Mouse (Mus musculus) forebrain, embryonic 14.5 days (tissue): ENCODE results near the gene Naaladl2. TPM values are rescaled to one million over a fixed set of nuclear protein-coding genes. Genes with fewer than 3 reads are reported as not detected.

ENCODE experiments used
- ATAC-seq: fragments of 200-750 bp; cut with Nextera tagmentation; 2 replicates; pipeline ENCODE4 v1.8.0; 2017; ENCODE audit warnings: mild to moderate bottlenecking, moderate library complexity
- DNase-seq: peaks from one replicate; pipeline ENCODE4 v3.0.0-alpha.2; 2015; ENCODE audit warnings: low spot score
- H3K27ac ChIP-seq: fragments of 300-500 bp; sonication (generic); 2 replicates; pipeline ENCODE4 v1.5.1; 2014; ENCODE audit warnings: low read depth, mild to moderate bottlenecking, control low read depth, low read length, moderate library complexity
- H3K27me3 ChIP-seq: fragments of 300-500 bp; sonication (generic); replicated peaks from 2 replicates; pipeline ENCODE4 v1.6.1; 2014; ENCODE audit warnings: low read length, control low read depth, mixed read lengths; ENCODE audit not compliant: control insufficient read depth, insufficient read depth
- H3K36me3 ChIP-seq: fragments of 300-500 bp; sonication (generic); 2 replicates; pipeline ENCODE4 v1.6.1; 2014; ENCODE audit warnings: low read length, control low read depth; ENCODE audit not compliant: control insufficient read depth, insufficient read depth
- H3K4me1 ChIP-seq: fragments of 300-500 bp; sonication (generic); 2 replicates; pipeline ENCODE4 v1.6.1; 2014; ENCODE audit warnings: antibody characterized with exemption, low read length, control low read depth; ENCODE audit not compliant: control insufficient read depth, insufficient read depth
- H3K4me2 ChIP-seq: fragments of 300-500 bp; sonication (generic); 2 replicates; pipeline ENCODE4 v1.6.1; 2014; ENCODE audit warnings: mild to moderate bottlenecking, control low read depth, low read length
- H3K4me3 ChIP-seq: fragments of 300-500 bp; sonication (generic); 2 replicates; pipeline ENCODE4 v1.5.1; 2014; ENCODE audit warnings: low read depth, low read length, control low read depth
- H3K9ac ChIP-seq: fragments of 300-500 bp; sonication (generic); 2 replicates; pipeline ENCODE4 v1.6.1; 2014; ENCODE audit warnings: mild to moderate bottlenecking, low read length, control low read depth, moderate library complexity
- H3K9me3 ChIP-seq: fragments of 300-500 bp; sonication (generic); replicated peaks from 2 replicates; pipeline ENCODE4 v1.6.1; 2016; ENCODE audit warnings: low read length, control low read depth, mixed read lengths; ENCODE audit not compliant: control insufficient read depth
- WGBS: fragments of 180-500 bp; shearing (Covaris S2); extraction: QIAGEN DNeasy Blood & Tissue Kit; methylation state at CpG from one replicate; pipeline ENCODE4 v1.1.7; 2014; 5-methylcytosine and 5-hydroxymethylcytosine counted together
- polyA plus RNA-seq: library from polyadenylated mRNA; unstranded; fragments of >200 nt; fragmentation: Nextera tagmentation; extraction: Ambion mirVana; gene quantifications from 2 replicates; pipeline ENCODE4 v1.2.1, GENCODE M21; 2014

Naaladl2 gene
- polyA plus RNA-seq, 1 experiment from 2014 or later: 0.30 TPM

DNA sequence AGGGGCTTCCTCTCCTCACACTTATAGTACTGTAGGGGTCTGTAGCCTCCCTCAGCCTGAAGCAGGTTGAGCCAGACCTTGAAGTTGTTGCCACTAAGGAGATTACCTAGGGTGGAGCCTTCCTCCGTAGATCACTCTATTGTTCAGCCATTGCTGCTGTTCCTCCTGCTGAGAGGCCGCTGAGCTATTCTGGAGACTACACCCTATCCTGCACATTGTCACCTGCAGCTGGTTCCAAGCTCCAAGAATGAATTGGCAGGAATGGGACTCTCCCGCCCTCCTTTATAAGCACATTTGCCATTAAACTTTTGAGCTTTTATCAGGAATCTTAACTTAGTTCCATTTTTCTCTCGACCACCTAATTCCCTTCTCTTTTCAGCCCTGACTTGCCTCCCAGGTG, 1064.3 kb downstream of the Naaladl2 start:
- Histone ChIP-seq H3K27me3 (no peaks in the 10 kb centered on the region), H3K4me3 (no peak overlapping the region), H3K9me3 (no peaks in the 10 kb centered on the region), H3K4me2 (no peak overlapping the region), H3K36me3 (no peaks in the 10 kb centered on the region), H3K9ac (no peak overlapping the region), H3K27ac (no peak overlapping the region), H3K4me1 (no peaks in the 10 kb centered on the region)
- no peak for ATAC-seq
- no peak for DNase-seq
- 33% methylated on average over 4 of the region's 4 CpGs for WGBS

DNA sequence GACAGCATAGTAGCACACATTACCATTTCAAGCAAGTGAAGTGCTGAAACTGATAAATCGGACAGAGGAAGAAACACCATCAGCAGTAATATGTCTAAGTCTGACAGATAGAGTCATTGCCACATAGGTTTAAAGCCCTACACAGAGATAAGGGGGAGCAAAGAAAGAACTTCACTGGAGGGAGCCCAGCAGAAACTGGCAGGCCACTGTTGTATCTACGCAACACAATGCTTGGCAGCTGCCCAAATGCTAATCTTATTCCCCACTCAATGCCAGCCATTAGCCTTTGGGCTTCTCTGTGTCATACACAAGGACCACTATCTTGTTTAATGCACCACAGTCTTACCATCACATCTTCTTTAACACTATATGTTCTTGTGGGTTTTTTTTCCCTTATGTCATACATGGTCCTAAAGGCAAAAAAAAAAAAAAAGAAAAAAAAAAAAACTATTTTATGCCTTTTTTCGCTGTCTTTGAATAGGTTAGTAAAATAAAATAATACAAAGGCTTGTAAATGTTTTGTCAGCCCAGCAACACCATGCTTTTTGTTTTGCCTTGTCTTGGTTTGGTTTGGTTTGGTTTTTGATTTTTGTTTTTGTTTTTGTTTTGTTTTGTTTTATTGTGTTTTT, 1072.8 kb downstream of the Naaladl2 start:
- WGBS: 65% methylated on average over 3 of the region's 3 CpGs

DNA sequence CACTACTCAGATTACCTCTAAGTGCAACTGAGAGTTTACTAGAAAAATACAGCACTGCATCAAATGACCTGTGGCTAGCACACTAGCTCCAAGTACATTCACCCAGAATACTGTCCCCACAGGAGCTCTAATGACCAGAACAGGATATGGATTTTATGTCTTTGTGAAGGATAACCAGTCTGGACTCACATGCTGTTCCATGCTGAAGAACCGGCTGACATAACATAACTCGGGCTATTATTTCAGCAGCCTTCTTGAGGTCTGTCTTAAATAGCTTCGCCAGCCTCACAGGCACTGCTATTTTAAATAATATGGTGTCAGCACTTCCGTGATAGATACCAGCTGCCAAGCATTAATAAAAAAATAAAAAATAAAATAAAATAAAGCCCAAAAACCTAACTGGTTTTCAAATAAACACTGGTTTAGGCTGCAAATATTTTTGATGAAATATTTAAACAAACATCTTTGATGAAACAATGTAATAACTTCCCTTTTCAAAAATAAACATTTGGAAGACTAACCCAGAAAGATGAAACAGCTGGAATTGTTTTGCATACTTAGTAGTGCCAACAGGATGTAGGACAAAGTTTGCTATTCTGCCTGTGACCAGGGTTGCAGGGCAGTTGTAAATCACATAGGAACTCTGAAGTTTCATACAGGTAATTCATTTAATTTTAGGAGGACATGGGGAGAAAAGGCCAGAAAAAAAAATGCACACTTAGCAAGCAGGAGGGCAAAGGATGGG, 1073.5 kb downstream of the Naaladl2 start:
- no peak overlapping the region for H3K9ac ChIP-seq
- H3K27ac ChIP-seq: no peak overlapping the region
- H3K27me3 ChIP-seq: no peaks in the 10 kb centered on the region
- 91% methylated on average over 4 of the region's 4 CpGs for WGBS
- no peak overlapping the region for H3K4me2 ChIP-seq
- H3K4me3 ChIP-seq: no peak overlapping the region
- DNase-seq (no peak), ATAC-seq (no peak)
- no peaks in the 10 kb centered on the region for H3K9me3 ChIP-seq
- H3K4me1 ChIP-seq: no peaks in the 10 kb centered on the region
- no peaks in the 10 kb centered on the region for H3K36me3 ChIP-seq

More for the DNA sequence above, 1072.8 kb downstream of the Naaladl2 start:
- ATAC-seq (no peak), DNase-seq (peak; percentile 24)
- no peaks in the 10 kb centered on the region for H3K36me3 ChIP-seq
- no peaks in the 10 kb centered on the region for H3K9me3 ChIP-seq
- H3K4me3 ChIP-seq: no peak overlapping the region
- H3K4me1 ChIP-seq: no peaks in the 10 kb centered on the region
- H3K4me2 ChIP-seq: no peak overlapping the region
- H3K9ac ChIP-seq: no peak overlapping the region
- no peaks in the 10 kb centered on the region for H3K27me3 ChIP-seq
- H3K27ac ChIP-seq: no peak overlapping the region

GRCm38 (mm10) chr3:24048217-24048616, 1095.8 kb downstream of the Naaladl2 start:
- no peak overlapping the region for H3K9ac ChIP-seq
- no peak overlapping the region for H3K4me2 ChIP-seq
- H3K36me3 ChIP-seq: no peaks in the 10 kb centered on the region
- H3K4me3 ChIP-seq: no peak overlapping the region
- no peak for DNase-seq
- no peak for ATAC-seq
- H3K9me3 ChIP-seq: no peaks in the 10 kb centered on the region
- no peak overlapping the region for H3K27ac ChIP-seq
- no peaks in the 10 kb centered on the region for H3K4me1 ChIP-seq
- H3K27me3 ChIP-seq: no peaks in the 10 kb centered on the region

DNA sequence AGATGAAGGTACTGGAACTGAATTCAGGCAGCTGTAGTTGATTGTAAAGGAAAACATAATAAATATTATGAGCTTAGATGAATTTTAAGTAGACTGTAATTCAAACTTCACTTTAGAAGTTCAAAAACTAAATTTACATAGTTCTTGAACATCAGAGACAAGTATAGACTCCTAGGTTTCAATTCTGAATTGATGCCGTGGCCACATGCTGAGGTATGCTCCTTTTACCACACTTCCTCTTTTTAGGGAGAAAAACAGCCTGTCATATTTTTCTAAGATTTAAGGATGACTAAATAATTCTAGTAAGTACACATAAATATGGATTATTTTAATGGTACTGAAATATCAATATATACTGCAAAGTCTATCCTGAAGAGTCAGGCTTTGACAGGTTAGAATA, 1142.3 kb downstream of the Naaladl2 start:
- Histone ChIP-seq H3K9me3 (no peaks in the 10 kb centered on the region), H3K4me1 (no peaks in the 10 kb centered on the region), H3K9ac (no peak overlapping the region), H3K27me3 (no peaks in the 10 kb centered on the region), H3K4me3 (no peak overlapping the region), H3K27ac (no peak overlapping the region), H3K36me3 (no peaks in the 10 kb centered on the region), H3K4me2 (no peak overlapping the region)
- ATAC-seq (no peak), DNase-seq (no peak)
- WGBS: 98% methylated on average over 1 of the region's 1 CpGs

DNA sequence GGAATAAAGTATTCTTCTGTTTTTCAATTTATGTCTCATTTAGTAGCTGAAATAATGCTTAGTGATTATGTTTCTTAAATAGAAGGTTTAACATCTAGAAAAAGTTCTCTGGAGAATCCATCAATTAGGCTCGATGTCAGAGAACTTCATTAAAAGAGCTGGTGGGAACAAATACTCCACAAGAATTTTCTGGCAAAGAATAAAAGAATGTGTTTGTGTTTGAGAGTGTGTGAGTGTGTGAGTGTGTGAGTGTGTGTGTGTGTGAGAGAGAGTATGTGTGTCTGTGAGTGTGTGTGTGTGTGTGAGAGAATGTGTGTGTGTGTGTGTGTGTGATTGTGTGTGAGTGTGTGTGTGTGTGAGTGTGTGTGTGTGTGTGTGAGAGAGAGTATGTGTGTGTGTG, 1170.3 kb downstream of the Naaladl2 start:
- Histone ChIP-seq H3K4me3 (no peak overlapping the region), H3K27me3 (no peaks in the 10 kb centered on the region), H3K27ac (no peak overlapping the region), H3K36me3 (no peaks in the 10 kb centered on the region), H3K9ac (no peak overlapping the region), H3K9me3 (no peaks in the 10 kb centered on the region), H3K4me1 (no peaks in the 10 kb centered on the region), H3K4me2 (no peak overlapping the region)
- WGBS: 45% methylated on average over 1 of the region's 1 CpGs
- peak; percentile 23 for DNase-seq
- ATAC-seq: no peak

DNA sequence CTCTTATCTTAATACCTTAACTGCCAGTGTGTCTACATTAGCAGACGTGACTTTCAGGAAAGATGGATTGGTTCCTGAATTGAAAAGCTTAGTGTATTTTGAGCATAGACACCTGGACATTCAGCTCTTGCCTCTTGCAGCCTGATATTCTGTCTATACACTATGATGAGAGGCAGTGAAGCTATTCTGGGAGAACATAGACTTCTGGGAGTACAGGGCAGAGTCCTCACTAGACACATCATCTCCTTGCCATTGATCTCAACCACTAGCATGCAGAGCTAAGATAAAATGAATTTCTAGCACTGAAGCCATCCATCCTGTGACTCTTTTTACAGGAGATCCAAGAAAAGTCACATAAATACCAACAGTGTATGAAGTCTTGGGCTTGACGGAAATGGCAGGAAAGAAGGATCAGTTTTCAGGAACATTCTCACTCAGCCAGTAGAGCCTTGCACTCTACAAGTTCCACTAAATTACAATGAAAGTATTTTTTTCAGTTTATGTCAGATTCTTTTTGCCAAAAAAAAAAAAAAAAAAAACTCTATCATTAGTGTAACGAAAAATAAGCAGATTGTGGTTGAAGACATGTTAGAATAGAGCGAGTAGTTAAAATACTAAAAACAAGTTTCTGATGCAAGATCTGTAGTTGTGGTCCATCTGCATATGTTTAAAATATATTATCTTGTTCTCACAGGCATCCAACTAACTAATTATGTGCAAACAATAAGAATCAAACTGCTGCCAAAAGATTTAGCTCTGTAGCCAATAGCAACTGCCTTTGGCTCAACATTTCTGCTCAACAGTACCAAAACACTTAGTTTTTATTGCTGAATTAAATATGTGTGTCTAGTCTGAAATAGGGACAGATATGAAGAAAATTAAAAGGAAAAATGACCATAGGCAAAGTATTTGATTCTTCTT, 1171.1 kb downstream of the Naaladl2 start:
- Histone ChIP-seq H3K4me1 (no peaks in the 10 kb centered on the region), H3K36me3 (no peaks in the 10 kb centered on the region), H3K9me3 (no peaks in the 10 kb centered on the region), H3K27me3 (no peaks in the 10 kb centered on the region), H3K9ac (no peak overlapping the region), H3K4me3 (no peak overlapping the region), H3K4me2 (no peak overlapping the region), H3K27ac (no peak overlapping the region)
- DNase-seq (peak; percentile 62), ATAC-seq (0 out of 2 replicates have a peak, but pooled peaks have one; percentile 58)
- WGBS: 66% methylated on average over 4 of the region's 4 CpGs

DNA sequence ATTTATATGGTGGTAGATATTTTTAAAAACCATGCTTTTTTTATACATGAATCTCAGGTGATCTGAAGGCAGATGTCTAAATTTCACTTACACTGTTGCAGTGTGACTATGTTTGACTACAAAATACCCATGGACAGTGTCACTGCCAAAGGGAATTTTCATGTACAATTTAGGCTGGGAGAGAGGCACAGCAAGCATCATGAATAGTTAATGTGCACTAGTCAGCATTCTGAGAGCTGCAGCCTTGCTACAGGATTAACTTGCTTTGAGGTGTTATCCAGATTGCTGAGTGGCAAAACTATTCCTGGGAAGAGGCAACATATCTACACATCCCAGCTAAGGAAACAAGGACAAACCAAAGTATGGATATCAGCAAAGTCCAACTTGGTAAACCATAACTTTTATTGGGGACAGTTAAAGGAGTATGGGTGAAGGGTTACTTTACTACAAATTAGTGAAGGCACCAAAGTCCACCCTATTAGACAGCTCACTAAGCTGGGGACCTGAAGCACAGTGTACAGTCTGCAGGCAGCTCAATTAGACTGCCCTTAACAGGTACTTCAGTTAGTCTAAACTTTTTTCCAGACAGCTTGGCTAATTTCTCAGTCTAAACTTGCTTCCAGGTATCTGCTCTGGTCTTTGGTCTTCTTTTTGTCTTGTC, 1181.0 kb downstream of the Naaladl2 start:
- H3K27me3 ChIP-seq: no peaks in the 10 kb centered on the region
- no peaks in the 10 kb centered on the region for H3K36me3 ChIP-seq
- no peak for ATAC-seq

More for the DNA sequence above, 1181.0 kb downstream of the Naaladl2 start:
- H3K9ac ChIP-seq: no peak overlapping the region
- no peak for DNase-seq
- no peak overlapping the region for H3K4me2 ChIP-seq
- no peak overlapping the region for H3K27ac ChIP-seq
- no peak overlapping the region for H3K4me3 ChIP-seq
- no peaks in the 10 kb centered on the region for H3K4me1 ChIP-seq
- no peaks in the 10 kb centered on the region for H3K9me3 ChIP-seq
